Mouse (Mus musculus): ENCODE results near the gene Plcl1.
"Not testable (repeated sequence)": the region's sequence is repeated elsewhere in the genome, so short reads cannot be mapped to it uniquely, and the experiment has no call there.

Gene Plcl1

DNA sequence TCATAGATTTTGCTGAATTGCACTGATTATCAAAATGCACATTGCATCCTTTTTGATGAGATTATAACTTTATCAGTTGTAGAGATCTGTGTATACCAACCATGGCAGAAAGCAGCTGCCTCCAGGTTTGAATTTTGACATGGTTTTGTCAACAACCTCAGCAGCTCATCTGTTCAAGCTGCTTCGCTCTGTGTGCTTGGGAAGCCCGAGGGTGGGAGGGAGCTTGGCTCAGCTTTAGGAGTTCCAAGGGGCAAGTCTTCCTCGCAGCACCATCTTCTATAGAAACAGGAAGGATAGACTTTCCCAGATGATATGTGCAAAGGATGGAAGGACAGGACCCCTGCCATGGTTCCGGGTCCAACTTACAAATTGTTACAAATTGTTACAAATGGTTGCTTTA is 32.9 kb downstream of the Plcl1 start:
- no peak for DNase-seq (ENCODE audit: low spot score in 2 of 2)

DNA sequence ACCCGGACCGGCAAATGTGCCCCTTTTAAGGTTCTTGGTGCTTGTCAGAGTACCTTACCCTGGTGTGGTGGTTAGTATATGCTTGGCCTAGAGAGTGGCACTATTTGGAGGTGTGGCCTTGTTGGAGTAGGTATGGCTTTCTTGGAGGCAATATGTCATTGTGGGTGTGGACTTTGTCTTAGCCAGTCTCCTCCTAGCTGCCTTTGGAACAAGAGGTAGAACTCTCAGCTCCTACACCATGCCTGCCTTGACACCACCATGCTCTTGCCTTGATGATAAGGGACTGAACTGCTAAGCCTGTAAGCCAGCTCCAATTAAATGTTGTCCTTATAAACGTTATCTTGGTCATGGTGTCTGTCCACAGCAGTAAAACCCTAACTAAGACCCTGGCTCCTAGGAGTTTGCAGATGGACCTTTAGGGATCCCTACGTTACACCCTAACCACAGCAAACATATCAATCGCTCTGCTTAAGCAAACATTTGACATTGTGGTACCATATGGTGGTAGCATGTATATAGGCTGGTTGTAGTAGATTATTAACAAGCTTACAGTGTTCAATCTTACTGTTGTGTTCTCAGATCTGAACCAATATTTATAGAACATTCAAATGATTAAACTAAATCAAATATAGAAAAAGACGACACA is 39.4 kb downstream of the Plcl1 start:
- DNase-seq (ENCODE audit: low spot score in 2 of 2) = no peak

DNA sequence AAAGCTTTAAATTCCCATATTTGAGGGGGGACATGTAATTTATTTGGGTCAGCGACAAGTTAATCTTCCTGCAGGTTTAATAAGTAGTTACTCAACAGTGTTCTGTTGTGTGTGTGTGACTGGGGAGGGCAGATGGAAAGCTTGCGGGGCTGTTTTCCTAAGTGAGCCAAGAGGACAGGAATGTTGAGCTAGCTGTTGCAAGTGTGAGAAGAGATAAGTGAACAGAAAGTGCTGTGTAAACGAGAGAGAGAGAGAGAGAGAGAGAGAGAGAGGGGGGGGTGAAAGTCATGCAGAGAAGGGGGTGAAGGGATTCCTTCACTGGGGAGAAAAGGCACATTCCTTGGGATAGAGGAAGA is 39.9 kb downstream of the Plcl1 start:
- DNase-seq (ENCODE audit: low spot score in 2 of 2) = no peak

DNA sequence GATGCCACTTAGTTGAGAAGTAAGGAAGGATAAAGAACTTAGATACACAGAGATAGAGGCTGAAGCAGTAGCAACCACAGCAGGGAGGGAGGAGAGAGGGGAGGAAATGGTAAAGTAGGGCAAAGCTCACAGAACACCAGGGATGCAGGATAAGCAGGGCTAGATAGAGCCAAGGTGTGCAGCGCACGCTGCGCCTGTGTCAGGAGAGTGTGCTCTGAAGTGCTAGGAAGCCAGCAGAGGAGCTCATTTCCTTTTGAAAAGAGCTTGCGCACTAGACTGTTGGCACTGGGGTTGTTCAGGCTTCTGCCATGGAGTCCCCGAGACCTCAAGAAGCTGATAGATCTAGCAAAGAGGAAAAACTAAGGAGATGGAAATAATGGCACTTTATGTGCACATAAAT is 40.6 kb downstream of the Plcl1 start:
- no peak for DNase-seq (ENCODE audit: low spot score in 2 of 2)

DNA sequence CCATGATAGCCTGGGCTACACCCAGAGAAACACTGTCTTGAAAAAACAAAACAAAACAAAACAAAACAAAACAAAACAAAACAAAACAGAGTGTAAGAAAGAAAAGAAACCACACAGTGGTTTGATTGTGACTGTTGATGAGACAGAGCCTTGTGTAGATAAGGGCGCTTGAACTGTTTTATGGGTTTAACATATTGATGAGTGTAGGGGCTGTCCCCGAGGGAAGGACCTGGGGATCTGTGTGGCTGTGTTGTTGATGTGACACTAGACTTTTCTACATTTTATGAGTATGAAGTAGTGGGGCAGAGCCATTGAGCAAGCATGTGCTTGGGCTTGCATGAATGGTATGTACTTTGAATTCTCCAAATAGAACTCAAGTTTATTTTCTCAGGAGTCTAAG is 41.2 kb downstream of the Plcl1 start:
- no peak for DNase-seq (ENCODE audit: low spot score in 2 of 2)

DNA sequence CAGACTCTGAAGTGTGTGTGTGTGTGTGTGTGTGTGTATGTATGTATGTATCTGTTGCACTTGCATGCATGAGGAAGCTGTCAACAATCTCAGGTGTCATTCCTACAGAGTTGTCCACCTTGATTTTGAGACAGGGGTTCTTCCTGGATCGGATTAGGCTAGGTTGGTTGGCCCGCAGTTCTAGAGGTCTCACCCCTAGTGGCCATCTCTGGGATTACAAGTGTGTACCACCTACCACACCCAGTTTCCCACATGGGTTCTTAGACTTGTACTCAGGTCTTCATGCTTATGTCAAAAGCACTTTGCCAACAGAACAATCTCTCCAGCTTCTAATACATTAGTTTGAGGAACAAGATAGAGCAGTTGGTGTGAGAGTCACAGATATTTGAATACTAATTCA is 41.9 kb downstream of the Plcl1 start:
- DNase-seq (ENCODE audit: low spot score in 2 of 2) = no peak

DNA sequence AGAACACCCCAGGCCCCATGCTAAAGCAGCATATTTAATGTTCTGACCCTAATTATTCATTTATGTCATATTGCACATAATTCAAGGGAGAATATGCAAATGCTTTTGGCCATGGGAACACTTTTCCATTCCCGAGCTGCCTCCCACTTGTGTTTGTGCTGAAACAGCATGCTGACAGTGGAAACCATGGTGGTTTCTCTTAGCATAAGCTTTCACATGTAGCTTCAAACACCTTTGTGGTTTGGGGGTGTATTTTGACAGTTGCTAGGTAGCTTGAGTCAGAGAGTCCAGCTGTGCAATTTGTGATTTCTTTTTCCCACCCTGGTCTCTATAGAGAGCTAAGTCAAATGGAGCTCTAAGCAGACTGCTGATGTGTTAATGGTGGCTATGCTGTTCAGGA is 42.4 kb downstream of the Plcl1 start:
- no peak for DNase-seq (ENCODE audit: low spot score in 2 of 2)

DNA sequence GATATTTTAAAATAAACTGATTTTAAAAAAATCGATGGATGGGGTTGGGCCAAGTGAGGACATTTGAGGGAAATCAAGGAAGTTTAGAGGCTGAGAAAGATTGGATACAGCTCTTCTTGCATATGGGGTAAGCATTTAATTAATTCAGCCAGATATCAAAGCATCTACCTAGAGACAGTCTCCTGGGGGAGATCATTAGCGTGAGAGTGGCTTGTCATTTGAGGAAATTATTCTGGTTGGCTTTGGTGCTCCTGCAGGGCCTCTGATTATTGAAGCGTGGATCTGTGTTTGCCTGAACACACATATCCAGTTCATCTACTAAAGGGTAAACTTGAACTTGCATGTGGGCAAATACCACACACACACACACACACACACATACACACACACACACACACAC is 44.1 kb downstream of the Plcl1 start:
- no peak for DNase-seq (ENCODE audit: low spot score in 2 of 2)

DNA sequence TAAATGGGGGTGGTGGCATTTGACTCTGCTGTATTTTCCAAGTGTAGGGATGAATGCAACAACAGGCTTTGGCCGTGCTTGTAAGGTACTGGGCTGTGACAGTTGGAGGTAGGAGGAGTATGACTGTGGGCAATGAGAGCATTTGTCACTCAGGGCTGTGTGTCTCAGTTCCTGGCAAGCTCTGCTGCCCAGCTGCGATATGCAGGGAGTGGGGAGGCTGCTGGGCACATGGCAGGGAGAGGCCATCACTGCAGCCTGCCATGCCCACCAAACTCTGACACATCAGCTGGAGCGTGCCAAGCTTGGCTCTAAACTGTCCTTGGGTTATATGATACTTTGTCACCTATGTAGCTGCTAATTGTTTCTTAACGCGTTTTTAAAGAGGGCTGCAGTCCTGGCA is 48.4 kb downstream of the Plcl1 start:
- DNase-seq (ENCODE audit: low spot score in 2 of 2) = peak; percentile 50 to 54

DNA sequence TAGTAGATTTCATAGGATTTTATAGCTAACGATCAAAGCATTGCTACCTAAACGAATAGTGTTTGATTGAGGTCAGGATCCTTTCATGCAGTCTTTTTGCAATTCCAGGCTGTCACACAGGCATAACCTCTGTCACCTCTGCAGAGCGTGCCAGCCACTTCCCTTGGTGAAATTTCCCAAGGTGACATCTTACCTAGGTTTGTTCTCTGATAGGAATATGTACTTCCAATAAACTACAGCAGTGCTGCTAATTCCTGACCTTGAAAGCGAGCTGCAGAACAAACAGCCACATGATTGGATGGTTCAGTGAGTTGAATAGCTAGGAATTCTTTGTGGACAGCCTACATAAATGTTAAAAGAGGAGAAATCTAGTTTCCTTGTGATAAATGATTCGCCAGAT is 56.6 kb downstream of the Plcl1 start:
- no peak for DNase-seq (ENCODE audit: low spot score in 2 of 2)

DNA sequence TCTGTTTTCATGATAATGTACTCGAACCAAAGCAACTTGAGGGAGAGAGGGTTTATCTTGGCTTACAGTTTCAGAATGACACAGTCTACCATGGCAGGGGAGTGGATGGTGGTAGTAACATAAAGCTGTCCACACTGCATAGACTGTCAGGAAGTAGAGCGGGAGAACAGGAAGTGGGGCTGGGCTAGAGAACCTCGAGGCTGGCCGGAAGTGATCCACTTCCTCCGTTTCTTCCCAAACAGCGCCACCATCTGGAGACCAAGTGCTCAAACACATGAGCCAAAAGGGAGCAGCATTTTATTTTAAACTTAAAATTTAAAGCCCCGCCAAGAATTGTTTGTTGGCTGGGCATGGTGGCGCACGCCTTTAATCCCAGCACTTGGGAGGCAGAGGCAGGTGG is 68.0 kb downstream of the Plcl1 start:
- no peak for DNase-seq (ENCODE audit: low spot score in 2 of 2)

DNA sequence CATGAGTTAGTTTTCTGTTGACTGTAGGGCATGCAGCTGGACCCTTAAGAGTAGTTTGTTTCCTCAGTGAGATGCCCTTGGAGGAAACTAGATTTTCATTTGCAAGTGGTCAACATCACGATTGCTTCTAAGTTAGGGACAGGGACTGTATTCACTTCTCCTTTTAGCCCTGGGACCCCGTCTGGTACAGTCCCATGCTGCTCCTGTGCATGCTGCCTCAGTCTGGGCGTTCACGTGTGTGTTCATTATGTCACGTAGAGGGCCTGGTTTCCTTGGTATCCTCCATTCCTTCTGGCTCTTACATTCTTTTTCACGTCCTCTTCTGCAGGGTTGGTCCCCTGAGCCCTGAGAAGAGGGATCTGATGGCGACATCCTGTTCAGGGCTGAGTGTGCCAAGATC is 69.3 kb downstream of the Plcl1 start:
- no peak for DNase-seq (ENCODE audit: low spot score in 2 of 2)

DNA sequence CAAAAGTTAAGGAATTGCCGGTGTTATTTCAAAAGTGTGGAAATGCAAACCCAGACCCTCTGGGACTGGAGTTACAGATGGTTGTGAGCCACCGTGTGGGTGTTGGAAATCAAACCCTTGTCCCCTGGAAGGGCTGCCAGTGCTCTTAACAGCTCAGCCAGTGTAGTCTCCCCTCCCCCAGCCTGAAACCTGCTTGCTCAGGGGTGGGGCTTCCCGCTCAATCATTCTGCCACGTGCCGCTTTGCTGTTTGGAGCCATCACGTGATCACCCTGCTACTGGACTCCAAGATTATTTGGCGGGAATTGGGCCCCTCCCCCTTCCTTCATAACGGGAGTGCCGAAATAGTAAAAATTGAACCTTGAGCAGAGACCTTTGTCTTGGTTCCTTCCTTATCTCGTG is 81.7 kb downstream of the Plcl1 start:
- not testable (repeated sequence) for DNase-seq (ENCODE audit: low spot score in 2 of 2)

DNA sequence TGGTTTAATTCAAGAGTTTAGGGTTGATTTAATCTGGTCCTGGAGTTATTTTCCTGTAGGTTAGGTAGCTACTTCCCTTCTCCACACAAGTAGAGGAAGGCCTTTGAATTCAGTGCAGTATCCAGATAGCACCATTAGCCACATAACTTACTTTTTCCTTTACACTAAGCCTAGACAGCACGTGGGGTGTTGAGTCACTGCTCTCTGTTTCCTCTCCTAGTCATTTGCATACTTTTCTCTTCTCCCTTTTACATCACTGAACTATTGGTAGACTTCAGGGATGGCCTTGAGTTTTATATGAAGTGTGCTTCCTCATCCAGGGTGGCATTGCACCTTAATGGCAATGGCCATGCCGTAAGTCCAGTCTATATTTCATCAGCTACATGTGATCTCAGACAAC is 82.5 kb downstream of the Plcl1 start:
- no peak for DNase-seq (ENCODE audit: low spot score in 2 of 2)

DNA sequence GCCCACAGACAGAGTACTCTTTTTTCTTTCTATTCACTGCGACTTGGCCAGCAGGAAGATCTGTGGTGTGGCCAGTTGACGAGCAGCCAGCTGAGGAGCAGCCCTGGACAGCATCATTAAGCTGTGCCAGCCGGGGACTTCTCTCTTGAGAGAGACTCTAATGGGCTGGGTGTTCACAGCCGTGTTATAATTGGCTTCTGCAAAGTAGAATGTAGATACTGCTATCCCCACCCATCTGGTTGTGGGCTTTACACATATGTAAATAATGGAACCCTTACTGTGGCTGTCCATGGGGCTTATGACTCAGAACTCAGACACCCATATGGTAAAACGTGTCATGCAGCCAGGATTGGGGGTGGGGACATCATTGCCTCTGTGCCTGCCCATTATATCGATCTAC is 83.6 kb downstream of the Plcl1 start:
- DNase-seq (ENCODE audit: low spot score in 2 of 2) = peak; percentile 39 to 51

DNA sequence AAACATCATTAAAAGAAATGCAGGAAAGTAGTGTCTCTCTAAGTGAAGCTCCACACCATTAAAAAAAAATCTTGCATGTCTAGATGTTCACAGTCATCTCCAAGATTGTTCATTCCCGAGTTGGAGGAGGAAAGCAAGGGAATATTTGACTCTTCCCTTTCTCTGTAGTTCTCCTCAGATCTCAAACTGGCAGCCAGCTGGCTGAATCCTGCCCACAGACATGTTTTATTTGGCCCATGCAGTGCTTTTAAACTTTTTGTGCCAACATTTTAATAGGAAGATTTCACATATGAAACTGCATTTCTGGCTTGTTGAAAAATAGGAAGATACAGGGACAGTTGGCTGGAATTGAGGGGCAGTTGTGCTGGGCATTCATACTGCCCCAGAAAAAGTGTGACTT is 94.2 kb downstream of the Plcl1 start:
- peak; percentile 28 to 79 for DNase-seq (ENCODE audit: low spot score in 2 of 2)

DNA sequence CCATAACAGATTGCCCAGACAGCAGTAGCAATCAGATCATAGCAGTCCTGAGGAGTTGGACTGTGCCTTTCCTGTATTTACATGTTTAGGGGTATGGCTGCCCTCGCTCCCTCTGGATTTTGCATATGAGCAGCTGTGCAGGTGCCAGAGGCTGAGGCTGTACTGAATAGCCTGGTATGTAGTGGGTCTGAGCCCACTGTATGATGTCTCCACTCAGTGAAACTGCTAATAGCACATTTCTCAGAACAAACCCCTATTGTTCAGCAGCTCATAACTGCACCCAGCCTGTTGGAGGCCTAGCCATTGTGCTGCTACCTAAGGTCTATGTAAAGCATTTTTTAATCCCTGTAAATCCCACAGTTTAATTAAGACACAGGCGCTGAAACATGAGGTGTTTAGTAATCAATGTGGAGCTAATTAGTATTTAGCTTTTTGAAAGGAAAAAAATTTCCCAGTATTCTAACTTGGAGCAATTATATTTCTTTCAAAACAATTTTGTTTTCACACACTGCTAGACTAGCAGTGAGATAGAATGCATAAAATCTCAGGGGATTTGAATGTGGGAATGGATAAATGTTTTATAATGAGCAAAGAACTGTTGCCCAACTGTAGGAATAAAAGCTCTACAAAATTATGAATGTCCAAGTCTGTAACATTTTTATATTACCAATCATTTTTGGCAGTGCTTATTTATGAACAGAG is 95.4 kb downstream of the Plcl1 start:
- DNase-seq (ENCODE audit: low spot score in 2 of 2) = no peak

DNA sequence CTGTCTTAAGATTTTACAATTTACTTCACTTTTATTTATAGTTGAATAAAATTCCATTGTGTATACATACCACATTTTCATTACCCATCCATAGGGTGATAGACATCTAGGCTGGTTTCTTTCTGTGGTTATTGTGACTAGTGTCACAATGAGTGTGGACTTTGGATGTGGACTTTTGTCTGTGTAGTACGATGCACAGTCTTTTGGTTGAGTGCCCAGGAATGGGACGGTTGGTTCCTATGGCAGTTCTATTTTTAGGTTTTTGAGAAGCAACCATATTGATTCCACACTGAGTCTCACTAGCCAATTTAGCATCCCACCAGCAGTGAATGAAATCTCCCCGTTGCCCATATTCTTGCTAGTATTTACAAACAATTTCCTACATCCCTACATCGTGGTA is 100.1 kb downstream of the Plcl1 start:
- no peak for DNase-seq (ENCODE audit: low spot score in 2 of 2)

DNA sequence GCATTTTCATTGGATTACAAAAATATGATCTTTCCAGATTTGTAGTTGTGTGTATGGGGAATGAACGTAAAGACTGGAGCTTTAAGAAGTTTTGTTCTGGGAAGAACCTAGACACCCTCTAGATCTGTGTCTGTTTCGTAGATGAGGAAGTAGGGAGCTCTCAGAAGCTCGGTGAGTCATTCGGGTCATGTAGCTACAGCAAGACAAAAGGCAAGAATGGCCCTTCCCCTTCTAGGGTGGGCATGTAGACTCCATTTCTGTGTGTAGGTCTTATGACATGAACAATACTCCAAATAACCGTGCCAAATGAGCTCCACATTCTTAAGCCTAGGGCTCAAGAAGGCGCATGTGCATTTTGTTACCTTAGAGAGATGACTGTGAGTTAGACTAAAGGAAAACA is 101.3 kb downstream of the Plcl1 start:
- no peak for DNase-seq (ENCODE audit: low spot score in 2 of 2)

DNA sequence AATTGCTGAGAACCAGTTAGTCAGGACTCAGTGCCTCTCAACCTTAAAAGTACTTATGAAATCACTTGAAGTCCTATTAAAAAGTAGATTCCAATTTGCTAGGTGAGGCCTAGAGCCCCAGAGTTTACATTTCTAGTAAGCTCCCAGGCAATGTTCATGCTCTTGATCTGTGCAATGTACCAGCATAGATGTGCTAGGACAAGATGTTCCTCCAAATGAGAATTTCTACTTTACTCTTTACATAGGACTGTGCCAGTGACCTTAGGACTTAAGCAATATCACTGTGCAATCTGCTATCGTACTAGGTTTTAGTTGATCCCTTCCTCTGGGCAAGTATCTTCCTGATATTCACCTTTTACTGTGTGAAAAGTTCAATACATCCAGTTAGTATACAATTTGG is 103.9 kb downstream of the Plcl1 start:
- DNase-seq (ENCODE audit: low spot score in 2 of 2) = no peak

DNA sequence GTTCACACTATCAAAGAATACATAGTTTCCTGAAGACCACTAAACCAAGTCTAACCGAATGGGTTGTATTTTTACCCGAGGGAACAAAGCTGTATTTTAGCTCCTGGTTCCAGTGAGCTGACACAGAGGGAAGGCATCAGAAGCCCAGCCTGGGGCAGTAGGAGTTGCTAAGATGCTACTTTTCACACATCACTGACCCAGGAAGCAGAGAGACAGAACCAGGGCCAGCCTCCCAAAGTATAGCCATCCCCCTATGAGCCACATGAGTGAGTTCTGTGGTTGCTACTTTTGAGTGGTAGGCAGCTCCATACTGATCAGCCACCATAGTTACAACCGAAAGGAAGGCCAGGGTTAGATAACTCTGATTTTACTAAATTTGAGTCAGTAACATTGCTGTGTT is 106.4 kb downstream of the Plcl1 start:
- DNase-seq (ENCODE audit: low spot score in 2 of 2) = no peak

DNA sequence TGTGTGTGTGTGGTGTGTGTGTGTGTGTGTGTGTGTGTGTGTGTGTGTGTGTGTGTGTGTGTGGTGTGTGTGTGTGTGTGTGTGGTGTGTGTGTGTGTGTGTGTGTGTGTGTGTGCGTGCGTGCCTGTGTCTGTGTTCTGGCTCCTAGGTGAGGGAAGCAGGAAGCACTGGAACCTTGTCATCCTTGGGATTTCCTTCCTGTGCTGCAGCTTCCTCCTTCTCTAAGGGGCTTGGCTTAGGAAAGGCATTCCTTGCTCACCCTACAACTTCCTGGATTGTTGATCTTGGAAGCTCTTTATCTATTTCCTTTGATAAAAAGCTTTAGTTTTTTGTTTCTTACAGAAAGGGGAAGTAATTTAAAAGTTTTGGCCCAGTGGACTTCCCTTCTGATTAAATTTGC is 107.1 kb downstream of the Plcl1 start:
- not testable (repeated sequence) for DNase-seq (ENCODE audit: low spot score in 2 of 2)

DNA sequence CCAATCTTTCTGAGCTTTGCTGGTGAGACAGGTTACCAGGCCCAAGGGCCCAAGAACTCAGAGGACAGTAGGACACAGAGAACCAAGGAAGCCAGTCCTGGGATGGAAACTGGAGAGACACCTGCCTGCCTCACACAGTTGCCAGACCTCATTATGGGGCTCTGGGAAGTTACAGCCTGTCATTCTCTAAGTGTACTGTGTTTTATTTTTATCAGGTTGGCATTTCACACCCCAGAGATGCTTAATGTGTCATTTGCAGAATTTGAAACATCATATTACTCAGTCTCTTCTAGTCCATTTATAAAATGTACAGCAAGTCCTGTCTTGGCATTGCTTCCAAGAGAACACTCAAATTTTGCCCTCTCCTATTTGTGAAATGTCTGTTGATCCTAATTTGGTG is 111.5 kb downstream of the Plcl1 start:
- DNase-seq (ENCODE audit: low spot score in 2 of 2) = peak in 1 of 2 experiments; percentile 15

DNA sequence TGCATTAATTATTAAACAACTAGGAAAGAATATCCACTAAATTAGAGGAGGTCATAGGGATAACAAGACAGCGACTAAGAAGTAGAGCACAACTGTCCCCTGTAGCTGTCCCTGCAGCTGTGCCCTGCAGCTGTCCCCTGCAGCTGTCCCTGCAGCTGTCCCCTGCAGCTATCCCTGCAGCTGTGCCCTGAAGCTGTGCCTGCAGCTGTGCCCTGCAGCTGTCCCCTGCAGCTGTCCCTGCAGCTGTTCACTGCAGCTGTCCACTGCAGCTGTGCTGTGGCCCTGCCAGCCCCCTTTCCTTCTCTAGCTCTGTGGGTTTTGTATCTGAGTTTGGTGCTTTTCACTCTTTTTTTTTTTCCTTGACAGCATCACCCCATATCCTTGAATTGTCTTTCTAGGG is 118.2 kb downstream of the Plcl1 start:
- DNase-seq (ENCODE audit: low spot score in 2 of 2) = no peak
